Mouse (Mus musculus) NIH3T3 (cell line): ENCODE data around the gene Zfp451.
"Not testable (repeated sequence)": the region's sequence is repeated elsewhere in the genome, so short reads cannot be mapped to it uniquely, and the experiment has no call there.

Experiments
- DNase-seq: peaks from one replicate; pipeline ENCODE4 v3.0.0-alpha.2; 2012; ENCODE audit warnings: low read depth

Gene Zfp451

DNA sequence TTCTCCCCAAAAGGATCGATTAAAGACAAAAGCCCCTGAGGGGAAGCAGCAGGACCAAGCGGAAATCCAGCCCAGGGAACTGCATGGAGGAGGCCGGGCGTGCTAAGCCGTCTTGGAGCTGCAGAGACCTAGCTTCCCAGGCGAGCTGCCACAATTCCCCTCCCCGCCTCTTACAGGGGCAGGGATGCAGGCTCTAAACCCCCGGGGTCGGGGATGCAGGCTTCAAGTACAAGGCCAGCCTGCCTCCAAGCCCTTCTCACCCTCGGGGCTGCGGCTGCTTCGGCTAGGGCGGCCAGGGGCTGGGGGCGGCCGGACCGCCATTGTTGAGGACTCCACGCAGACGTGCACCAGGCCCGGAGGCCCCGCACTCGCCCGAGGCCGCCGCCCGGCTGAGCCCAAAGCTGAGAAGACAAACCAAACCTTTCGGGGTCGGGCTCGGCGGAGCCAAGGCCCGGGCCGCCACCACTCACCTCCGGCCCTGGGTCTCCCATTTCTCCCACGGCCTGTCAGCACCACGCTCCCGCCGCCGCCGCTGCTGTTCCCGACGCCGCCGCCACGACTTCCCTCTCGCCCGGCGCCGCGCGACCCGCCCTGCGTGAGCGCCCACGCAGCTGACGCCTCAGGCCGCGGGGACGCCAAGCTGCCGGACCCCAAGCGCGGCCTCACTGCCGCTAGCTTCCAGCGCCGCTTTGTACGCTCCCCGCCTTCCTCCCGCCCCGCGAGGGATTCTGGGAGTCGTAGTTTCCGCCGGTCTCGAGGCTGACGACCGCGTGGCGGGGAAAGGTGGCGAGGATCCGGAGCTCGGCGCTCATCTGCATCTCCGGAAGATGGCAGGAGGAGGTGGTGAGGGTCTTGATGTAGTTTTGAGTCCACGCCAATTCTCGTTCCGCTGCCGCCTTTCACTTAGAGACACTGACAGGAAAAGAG is at the start of gene Zfp451:
Zfp451 (minus strand) TSS at position 728 of the 927 bp plus-strand sequence.
- DNase-seq = peak; percentile 96

DNA sequence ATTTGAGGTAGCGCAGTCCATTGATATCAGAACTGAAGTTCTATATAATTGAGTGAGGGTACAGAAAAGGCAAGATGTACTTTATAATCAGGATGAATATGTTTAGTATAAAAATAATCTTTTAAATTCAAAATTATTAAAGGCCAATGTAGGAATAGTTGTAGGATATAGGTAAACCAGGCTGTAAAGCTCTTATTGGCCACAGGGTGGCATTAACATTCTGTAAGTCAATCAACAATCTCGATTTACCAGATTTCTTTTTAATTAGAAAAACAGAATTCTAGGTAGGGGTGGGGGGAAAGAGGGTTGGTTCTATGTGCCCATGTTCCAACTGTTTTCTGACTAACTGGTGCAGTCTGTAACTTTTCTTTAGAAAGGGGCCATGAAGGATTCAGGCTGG is 32.4 kb upstream of the Zfp451 start:
- peak; percentile 24 for DNase-seq

DNA sequence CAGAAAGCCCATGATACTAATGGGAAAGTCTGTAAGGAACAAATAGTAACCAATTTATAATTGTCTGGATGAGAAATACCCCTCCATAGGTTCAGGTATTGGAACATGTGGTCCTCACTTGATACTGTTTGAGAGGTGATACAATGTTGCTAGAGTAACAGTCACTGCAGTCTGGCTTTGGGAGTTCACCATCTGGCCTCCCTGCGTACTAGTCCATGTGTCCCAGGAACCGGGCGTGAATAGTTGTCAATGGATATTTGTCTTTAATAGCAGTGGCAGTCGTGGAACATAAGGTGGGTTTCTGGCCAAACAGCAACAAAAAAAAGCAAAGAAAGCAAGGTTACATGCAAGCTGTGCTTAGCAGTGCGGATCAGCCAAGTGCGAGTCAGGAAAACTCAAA is 29.4 kb upstream of the Zfp451 start:
- no peak for DNase-seq

DNA sequence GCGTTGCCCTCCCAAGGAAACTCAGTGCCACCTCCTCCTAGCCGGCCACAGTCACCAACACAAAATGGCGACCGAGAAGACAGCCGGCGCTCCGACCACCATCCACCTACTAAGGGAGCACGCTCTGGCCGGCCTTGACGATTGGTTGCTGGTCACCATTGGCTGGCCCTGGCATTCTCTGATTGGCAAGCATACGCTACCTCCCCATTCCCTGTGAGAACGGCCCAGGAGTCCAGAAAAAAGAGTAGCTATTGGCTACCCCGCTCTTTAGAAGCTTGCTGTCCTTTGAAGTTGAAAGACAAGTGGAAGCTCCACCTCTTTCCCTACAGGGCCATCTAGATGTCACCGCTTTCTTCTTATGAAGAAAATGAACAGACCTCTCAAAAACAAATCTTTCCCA is 24.6 kb upstream of the Zfp451 start:
- not testable (repeated sequence) for DNase-seq

DNA sequence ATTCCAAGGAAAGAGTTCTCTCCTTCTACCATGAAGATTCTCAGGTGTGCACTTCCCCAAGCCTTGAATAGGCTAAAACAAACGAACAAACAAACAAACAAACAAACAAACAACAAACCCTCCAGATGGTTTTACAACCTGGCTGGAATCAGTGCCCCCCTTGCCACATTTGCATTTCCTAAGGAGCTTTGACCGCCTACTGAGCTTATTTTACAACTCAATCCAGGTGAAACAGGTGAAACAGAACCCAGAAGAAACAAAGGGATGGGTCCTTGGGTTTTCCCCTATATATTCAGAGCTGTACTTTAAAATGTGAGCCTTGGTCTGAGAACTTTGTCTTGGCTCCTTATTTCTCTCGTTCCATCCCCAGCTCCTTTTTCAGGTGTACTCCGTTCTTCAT is 16.2 kb upstream of the Zfp451 start:
- DNase-seq = no peak

DNA sequence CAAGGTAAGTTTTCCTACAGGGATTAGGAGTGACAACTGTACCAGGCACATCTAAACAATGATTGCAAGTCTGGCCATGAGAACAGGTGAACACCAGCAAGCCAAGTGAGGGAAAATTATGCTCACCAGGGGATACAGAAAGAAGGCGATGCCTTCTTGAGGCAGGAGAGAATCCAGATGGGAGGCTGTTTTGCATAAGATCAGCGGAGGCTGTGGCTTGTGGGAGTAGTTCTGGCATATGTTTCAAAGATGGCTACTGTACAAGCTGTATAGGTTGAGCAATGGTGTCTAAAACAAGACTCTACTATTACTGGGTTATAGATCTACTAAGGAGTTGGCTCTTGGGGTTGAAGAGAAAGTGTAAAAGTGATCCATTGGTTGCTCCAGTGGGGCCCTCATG is 3.5 kb upstream of the Zfp451 start:
- DNase-seq = no peak

DNA sequence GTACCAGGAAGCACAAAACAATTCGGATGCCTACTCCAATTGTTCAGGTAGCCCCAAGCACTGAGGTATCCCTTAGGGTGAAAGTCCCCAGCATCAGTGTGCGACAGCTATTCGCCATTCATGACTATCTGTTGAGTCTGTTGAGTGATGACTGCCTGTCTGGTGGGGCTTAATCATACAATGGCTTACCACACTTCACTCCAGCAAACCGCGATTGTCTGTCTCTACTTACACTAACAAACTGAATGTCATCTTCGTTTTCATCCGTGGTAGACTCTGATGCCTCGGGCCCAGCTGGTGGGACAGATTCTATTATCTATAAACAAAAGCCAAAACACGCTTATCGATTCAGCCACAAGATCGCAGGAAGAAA is 914 bp downstream of the Zfp451 start:
- peak; percentile 42 for DNase-seq

DNA sequence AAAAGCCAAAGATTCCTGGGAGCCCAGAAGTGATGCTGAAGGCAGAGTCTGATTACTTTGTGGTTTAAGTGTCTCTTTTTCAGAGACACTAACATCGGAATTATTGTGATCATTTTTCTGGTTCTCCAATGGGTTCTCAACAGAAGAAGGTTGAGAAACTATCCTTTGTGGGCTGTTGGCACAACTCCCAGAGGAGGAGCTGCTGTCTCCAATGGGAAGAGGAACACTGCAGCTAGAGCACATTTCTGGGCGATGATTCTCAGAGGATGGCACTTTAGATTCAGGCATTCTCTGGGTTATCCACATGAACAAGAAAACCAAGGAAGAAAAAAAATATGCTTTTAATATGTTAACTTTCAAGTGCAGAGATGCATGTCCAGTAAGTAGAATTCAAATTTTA is 11.1 kb downstream of the Zfp451 start:
- DNase-seq = no peak

DNA sequence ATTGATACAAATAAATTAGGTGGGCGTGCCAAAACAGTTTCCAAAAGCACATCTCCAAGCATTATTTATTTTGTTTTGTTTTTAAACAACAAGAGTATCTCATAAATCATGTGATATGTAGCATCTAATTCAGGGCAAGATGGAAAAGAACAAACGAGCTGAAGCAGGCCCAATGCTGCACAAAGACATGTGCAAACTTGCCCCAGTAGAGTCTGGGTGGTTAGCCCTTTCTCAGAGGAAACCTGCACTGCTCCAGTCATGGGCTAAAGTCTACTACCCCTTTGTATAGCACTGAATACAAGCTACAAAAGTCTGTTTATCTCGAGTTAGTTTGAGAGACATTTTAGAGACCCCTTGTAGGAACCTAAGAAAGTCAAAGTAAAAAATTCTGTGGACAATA is 14.8 kb downstream of the Zfp451 start:
- no peak for DNase-seq

DNA sequence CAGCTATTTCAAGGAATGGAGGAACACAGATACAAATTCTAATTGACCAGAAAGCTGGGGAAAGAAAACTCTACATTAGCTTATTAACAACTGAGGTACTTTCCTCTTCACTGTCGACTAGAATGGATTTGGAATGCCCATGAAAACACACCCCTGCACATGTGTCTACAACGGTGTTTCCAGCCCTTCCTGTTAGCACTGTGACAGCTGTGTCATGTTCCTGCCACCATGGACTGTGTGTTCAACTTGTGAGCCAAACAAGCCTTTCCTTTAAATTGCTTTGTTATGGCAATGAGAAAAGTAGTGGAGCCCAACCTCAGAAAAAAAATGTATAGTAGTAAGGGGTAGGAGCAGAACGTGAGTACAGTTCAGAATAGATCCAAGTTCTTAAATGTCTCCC is 25.9 kb downstream of the Zfp451 start:
- no peak for DNase-seq

DNA sequence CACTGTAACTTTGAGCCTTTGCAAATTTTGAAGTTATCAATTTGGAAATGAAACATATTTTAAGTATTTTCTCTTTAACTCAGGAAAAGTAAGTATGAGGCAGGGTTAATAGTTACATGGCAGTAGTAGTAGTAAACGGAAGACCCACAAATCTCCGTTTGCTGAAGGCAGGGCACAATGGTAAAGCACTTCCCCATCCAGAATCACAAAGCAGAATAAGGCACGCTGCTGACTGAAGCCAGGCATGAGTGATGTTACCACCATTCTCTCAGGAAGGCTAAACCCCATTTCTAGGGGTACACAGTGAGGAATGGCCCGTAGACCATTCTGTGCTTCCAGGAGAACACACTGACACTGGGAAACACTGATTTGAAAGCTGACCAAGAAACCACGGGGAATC is 26.3 kb downstream of the Zfp451 start:
- DNase-seq = no peak

DNA sequence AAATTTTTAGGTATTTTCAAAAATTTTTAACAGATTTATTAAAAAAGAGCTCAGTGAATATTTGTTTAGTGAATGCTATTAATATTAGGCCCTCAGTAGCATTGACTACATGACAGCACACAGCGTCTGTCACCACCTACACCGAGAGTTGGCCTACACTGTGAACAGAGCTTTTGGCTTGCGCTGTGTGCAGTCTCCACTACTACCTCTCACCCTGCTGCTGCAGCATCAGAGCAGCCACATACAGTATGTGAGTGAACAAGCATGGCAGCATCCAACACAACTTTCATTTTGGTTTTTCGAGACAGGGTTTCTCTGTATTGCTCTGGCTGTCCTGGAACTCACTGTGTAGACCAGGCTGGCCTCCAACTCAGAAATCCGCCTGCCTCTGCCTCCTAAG is 29.8 kb downstream of the Zfp451 start:
- no peak for DNase-seq

DNA sequence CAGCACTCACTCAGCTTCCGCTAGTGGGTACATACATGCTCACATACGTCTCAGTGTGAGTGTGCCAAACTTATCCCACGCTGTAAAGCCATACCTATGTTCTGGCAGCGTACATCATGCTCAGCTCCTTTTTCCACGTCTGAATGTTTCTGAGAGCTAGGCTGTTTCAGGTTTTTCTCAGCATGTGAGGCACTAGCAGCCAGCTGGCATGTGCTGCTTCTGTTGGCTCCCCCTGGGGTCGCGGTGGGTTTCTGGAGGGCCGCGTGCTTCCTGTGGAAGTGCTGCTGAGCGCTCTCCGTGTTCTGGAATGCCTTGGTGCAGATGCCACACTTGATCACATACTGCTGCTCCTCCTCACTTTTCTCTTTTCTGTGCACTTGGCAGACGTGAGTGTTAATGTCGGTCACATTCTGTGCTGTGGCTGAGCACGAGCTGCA is 38.2 kb downstream of the Zfp451 start:
- DNase-seq = no peak

DNA sequence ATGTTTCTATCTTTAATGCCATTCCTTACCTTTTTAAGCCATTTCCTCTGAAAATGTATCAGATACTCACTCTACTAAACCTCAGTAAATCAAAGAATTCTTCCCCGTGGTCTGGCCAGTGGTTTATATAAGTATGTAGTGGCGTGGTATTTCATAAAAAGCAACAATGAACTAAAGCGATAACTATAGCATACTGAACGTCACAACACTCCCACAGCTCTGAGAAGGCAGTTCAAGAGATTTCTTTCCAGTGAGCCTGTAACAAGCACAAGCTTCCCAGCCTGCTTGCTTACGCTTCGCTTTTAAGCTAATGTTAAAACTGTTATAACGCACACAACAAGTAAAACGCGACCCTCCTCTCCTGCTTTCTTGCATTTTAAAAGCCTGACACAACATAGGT is 42.3 kb downstream of the Zfp451 start:
- no peak for DNase-seq

DNA sequence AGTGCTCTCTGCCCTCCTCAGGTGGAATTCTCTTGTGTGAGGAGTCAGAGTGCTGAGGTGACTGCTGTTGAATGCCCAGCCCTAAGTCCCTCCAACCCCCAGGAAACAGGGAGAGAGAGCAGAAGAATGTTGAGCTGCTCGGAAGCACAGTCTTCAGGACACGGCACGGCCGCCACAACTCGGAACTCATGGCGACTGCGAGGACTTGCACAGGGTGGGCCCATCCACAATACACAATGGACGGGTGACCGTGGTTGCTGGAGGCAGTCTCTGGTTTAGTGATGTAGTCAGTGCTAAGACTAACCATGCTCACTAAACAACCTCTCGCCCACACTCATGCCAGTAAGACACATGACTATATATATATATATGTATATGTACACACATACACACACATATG is 42.8 kb downstream of the Zfp451 start:
- no peak for DNase-seq

DNA sequence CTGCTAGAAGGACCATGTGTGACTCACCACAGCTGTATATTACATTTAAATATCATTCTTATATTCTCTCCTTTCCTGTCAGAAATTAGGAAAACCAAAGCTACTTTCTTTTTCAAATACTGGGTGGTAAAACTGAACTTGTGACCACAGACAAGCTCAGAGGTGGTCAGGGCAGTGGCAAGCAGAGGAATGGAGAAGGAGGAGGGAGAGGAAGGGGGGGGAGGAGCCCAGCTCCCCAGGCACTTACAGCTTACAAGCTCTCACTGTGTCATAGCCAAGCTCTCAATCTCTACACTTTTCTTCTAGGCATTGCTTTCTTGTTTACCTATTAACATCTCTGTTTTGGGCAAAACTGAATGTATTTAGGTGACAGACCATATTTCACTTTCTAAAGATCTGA is 45.6 kb downstream of the Zfp451 start:
- no peak for DNase-seq

DNA sequence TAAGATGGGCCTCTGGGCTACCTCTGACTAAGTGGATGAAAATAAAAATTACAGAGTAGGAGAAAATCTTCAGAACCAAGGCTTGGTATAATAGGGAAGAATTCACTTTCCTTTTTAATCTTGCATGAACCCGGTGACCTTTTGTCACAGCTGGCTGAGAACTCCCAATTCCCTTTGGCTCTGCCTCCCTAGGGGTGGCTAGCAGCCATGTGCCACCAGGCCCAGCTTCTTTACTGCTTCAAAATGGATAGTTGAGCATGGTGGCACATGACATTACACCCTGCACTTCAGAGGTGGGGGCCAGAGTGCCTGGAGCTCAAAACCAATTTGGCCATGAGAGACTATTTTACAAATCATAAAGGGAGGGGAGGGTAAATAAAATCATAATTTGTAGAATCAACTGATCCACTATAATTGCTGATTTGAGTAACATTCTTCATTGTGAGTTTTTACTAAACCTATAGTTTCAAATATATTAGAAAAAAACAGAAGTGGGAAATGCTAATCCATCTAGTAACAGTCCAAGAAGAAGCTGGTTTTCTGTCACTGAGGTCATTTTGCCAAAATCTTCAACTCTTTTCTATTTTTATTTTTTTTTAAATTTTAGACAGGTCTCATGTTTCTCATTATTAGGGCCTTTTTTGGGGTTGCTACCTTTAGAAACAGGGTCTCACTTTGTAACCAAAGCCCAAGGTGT is 46.2 kb downstream of the Zfp451 start:
- no peak for DNase-seq

DNA sequence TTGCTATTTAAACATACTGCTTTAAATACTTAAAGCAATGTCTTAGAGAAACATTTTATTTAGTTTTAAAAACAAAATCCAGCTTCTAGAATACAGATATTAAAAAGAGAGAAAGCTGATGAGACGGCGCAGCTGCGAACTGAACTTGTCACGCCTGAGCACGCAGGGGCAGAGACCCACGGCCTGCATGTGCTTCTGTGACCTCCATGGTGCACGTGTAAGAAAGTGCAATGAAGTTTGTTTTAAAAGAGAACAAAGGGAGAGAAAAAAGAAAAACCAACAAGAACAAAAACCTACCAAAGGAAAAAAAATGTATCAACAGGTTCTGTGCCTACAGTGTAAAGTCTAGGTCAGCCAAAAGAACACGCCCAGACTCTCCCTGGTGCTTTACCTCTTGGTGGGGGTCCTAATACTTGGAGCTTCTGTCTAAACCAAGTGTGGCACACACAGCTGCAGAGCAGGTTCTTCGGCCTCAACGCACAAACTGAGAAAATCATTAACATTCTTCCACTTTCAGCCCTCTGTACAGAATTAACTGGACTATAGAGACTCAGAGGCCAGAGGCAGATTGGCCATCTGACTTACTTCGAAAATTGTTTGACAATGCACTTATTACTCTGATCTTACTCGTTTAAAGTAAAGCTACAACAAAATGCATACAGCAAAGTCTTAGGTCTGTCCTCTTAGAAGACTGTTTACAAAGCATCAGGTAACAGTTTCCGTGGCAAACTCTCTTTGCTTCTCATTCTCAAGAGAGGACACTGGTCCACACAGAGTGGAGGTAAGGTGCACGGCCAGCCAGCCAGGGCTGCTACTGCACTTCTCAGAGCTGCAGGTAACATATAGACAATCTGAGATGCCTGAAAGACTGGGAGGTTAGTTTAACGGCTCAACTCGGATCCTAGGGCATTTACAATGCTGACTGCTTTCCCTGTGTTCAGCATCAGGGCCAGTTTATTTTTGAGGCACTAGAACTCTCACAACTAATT is 47.6 kb downstream of the Zfp451 start:
- DNase-seq = no peak

DNA sequence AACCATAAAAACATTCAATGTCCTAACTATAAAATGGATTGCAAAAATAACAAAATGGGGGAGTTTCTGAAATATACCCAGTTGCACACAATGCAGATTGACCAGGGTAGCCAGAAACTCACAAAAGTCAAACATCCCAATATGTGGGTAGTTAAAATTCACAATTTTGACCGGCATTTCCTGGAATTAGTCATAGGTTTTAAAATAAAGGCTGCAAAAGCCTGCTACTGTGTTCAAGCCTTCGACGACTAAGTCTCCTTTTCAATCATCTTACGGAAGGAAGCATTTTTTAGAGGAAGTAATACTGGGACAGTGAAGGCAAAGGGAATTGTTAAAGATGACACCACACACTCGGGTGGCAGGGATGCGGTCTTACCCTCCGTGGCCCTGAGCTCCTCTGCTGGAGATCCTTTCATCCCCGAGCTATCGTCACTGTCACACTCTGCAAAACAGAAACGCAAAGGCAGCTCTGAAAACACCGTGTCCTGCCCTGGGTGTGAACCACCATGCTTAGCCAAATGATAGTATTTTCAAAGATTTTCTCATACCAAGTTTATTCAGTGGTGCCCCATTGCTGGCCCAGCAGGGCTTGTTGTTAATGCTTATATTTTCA is 48.8 kb downstream of the Zfp451 start:
- DNase-seq = no peak

DNA sequence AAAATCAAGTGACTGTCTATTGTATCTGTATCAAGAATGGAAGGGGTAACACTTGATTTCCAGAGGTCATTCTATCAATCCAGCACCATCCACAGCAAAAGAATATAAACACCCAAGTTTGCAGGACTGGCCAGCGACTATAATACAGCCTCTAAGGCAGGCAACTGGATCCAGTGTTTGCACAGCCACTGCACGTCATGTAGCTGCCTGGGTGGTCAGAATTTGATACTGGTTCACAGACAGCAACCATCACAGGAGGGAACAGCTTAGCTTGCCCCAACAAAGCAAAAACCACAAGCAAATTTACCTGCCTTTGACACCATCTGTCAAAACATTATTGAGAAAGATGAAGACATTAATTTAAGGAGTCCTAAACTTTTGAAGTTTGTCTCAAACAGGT is 50.6 kb downstream of the Zfp451 start:
- no peak for DNase-seq

DNA sequence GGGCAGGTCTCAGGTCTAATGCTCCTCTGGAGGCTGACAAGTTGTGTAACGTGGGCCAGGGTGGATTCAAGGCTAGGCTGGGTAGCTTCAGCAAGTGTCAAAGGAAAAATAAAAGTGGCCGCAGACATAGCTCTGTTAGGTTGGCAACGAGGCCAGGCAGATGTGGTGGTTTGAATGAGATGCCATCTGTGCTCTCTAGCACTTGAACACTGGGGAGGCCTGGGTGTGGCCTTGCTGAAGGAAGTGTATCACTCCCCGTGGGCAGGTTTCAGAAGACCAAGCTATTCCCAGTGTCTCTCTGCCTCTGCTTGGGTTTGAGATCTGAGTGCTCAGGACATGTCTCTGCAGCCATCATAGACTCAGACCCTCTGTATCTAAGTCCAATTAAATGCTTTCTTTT is 55.9 kb downstream of the Zfp451 start:
- peak; percentile 17 for DNase-seq
